In genomic region chr2:164862179-164862861, GRCm38 (mm10) we compare ENCODE assay signal across 1 mouse cellular context.
TF ChIP-seq lines count a peak whose summit lies in the region.

No protein-coding gene starts in this region.

TF ChIP-seq in MEL, 35 proteins besides CTCF, POLR2A, EP300 and RAD21 (continued from another document):
- TF ChIP-seq NRF1 (IDR thresholded peaks at IDR 0.05; ENCODE audit: insufficient read depth, low read depth, low read length, poor library complexity, severe bottlenecking) = no peak
- no peak for TF ChIP-seq ZC3H11A (IDR thresholded peaks at IDR 0.05; ENCODE audit: low read depth, low read length)
- no peak for TF ChIP-seq BHLHE40 (IDR thresholded peaks at IDR 0.05; ENCODE audit: borderline replicate concordance, low read depth, low read length)
- no peak for TF ChIP-seq CHD1 (IDR thresholded peaks at IDR 0.05; ENCODE audit: low read depth, low read length)
- TF ChIP-seq USF1 (IDR thresholded peaks at IDR 0.05; ENCODE audit: low read depth, low read length) = 0 out of 2 replicates have a peak, but pooled peaks have one; percentile 14
- TF ChIP-seq ETS1 (IDR thresholded peaks at IDR 0.05; ENCODE audit: low read depth, low read length) = peak; percentile 72
- no peak for TF ChIP-seq MAX (IDR thresholded peaks at IDR 0.05; ENCODE audit: low read length)
- TF ChIP-seq SIN3A (IDR thresholded peaks at IDR 0.05; ENCODE audit: low read length) = peak; percentile 55
- TF ChIP-seq MYB (IDR thresholded peaks at IDR 0.05; ENCODE audit: low read depth, low read length) = no peak; the same call in 1 of the 2 replicates
- peak; percentile 85 for TF ChIP-seq RCOR1 (IDR thresholded peaks at IDR 0.05; ENCODE audit: low read depth, low read length)
- TF ChIP-seq MXI1 (IDR thresholded peaks at IDR 0.05; ENCODE audit: low read depth, low read length) = 0 out of 2 replicates have a peak, but pooled peaks have one; percentile 34
- peak; percentile 87 for TF ChIP-seq TAL1 (IDR thresholded peaks at IDR 0.05; ENCODE audit: low read length)
- TF ChIP-seq TCF12 (IDR thresholded peaks at IDR 0.05; ENCODE audit: low read depth, low read length) = peak; percentile 86
- peak; percentile 58 for TF ChIP-seq ELF1 (IDR thresholded peaks at IDR 0.05; ENCODE audit: low read depth, low read length)
- no peak for TF ChIP-seq ZNF384 (IDR thresholded peaks at IDR 0.05; ENCODE audit: low read depth, low read length)
- no peak for TF ChIP-seq POLR2AphosphoS2 (IDR thresholded peaks at IDR 0.05; ENCODE audit: low read length)
- TF ChIP-seq POLR2AphosphoS5 (IDR thresholded peaks at IDR 0.05; ENCODE audit: borderline replicate concordance, low read depth, low read length) = no peak
- peak; percentile 56 for TF ChIP-seq GATA1 (IDR thresholded peaks at IDR 0.05; ENCODE audit: low read depth, low read length)
- TF ChIP-seq KAT2A (conservative IDR thresholded peaks at IDR 0.05; ENCODE audit: low read depth, low read length) = no peak
- no peak for TF ChIP-seq ZKSCAN1 (IDR thresholded peaks at IDR 0.05; ENCODE audit: low read depth, low read length)
- no peak for TF ChIP-seq UBTF (IDR thresholded peaks at IDR 0.05; ENCODE audit: borderline replicate concordance, insufficient read depth, low read depth, low read length)
- no peak for TF ChIP-seq TBP (IDR thresholded peaks at IDR 0.05; ENCODE audit: low read depth, low read length)
- peak; percentile 37; the same call in 1 of the 2 replicates for TF ChIP-seq MAZ (IDR thresholded peaks at IDR 0.05; ENCODE audit: low read depth, low read length)
TF ChIP-seq in MEL: peak in this region for 11.
